Mouse (Mus musculus) myocyte (in vitro differentiated cells): ENCODE results near the gene Lamtor2. TPM values are rescaled to one million over a fixed set of nuclear protein-coding genes. Genes with fewer than 3 reads are reported as not detected.

ENCODE experiments used
- H3K27me3 ChIP-seq: one replicate; pipeline ENCODE4 v1.6.1; 2011; ENCODE audit not compliant: control insufficient read depth, insufficient read depth, insufficient read length
- H3K36me3 ChIP-seq: one replicate; pipeline ENCODE4 v1.6.1; 2011; ENCODE audit not compliant: control insufficient read depth, insufficient read depth
- H3K4me2 ChIP-seq: one replicate; pipeline ENCODE4 v1.6.1; 2011; ENCODE audit warnings: low read depth, control low read depth
- H3K4me3 ChIP-seq: one replicate; pipeline ENCODE4 v1.5.1; 2011; ENCODE audit warnings: mild to moderate bottlenecking, control low read depth, moderate library complexity
- H3K79me2 ChIP-seq: one replicate; pipeline ENCODE4 v1.6.1; 2011; ENCODE audit not compliant: control insufficient read depth, insufficient read depth
- H3ac ChIP-seq: one replicate; pipeline ENCODE4 v1.6.1; 2011; ENCODE audit not compliant: control insufficient read depth, insufficient read length
- CEBPB ChIP-seq: IDR thresholded peaks from 2 replicates; pipeline ENCODE4 v1.6.1; 2011; ENCODE audit warnings: mild to moderate bottlenecking, moderate library complexity; ENCODE audit not compliant: poor library complexity, insufficient read depth, severe bottlenecking
- E2F4 ChIP-seq: IDR thresholded peaks from one replicate; pipeline ENCODE4 v1.6.1; 2011; ENCODE audit warnings: mild to moderate bottlenecking, control low read depth, moderate library complexity; ENCODE audit not compliant: insufficient read depth
- MAX ChIP-seq: IDR thresholded peaks from one replicate; pipeline ENCODE4 v1.6.1; 2011; ENCODE audit warnings: low read depth, mild to moderate bottlenecking, control low read depth
- MYOD1 ChIP-seq, 3 experiments: IDR thresholded peaks; one replicate each; pipeline ENCODE4 v1.6.1; 2011; ENCODE audit warnings: control low read depth in 2 of 3, low read depth in 2 of 3, mild to moderate bottlenecking in 2 of 3, moderate library complexity in 1 of 3; ENCODE audit not compliant: insufficient read length in 2 of 3, control insufficient read depth in 1 of 3
- MYOG ChIP-seq, 3 experiments: IDR thresholded peaks; one replicate each; pipeline ENCODE4 v1.6.1; 2011; ENCODE audit warnings: control low read depth in 2 of 3, low read depth in 2 of 3, mild to moderate bottlenecking in 2 of 3; ENCODE audit not compliant: insufficient read length in 2 of 3, control insufficient read depth in 1 of 3, insufficient read depth in 1 of 3
- POLR2A ChIP-seq: IDR thresholded peaks from one replicate; pipeline ENCODE4 v1.6.1; 2011; ENCODE audit warnings: low read depth, mild to moderate bottlenecking, control low read depth, moderate library complexity; ENCODE audit not compliant: insufficient read length
- POLR2AphosphoS2 ChIP-seq: IDR thresholded peaks from one replicate; pipeline ENCODE4 v1.6.1; 2011; ENCODE audit warnings: low read depth, control low read depth; ENCODE audit not compliant: insufficient read length
- REST ChIP-seq: IDR thresholded peaks from one replicate; pipeline ENCODE4 v1.6.1; 2011; ENCODE audit warnings: mild to moderate bottlenecking, control low read depth, moderate library complexity; ENCODE audit not compliant: insufficient read depth, insufficient read length
- SRF ChIP-seq: IDR thresholded peaks from one replicate; pipeline ENCODE4 v1.6.1; 2011; ENCODE audit warnings: low read depth; ENCODE audit not compliant: control insufficient read depth, insufficient read length
- TCF12 ChIP-seq: IDR thresholded peaks from one replicate; pipeline ENCODE4 v1.6.1; 2011; ENCODE audit warnings: mild to moderate bottlenecking, control low read depth; ENCODE audit not compliant: poor library complexity, insufficient read depth, severe bottlenecking
- TCF3 ChIP-seq: IDR thresholded peaks from one replicate; pipeline ENCODE4 v1.6.1; 2011; ENCODE audit warnings: low read depth, control low read depth; ENCODE audit not compliant: insufficient read length
- USF1 ChIP-seq: IDR thresholded peaks from one replicate; pipeline ENCODE4 v1.6.1; 2011; ENCODE audit warnings: low read depth, mild to moderate bottlenecking, control low read depth, moderate library complexity
- polyA plus RNA-seq: library from polyadenylated mRNA; unstranded; fragments of >200 nt; fragmentation: generic; extraction: Trizol; gene quantifications from one replicate; pipeline ENCODE4 v1.2.1, GENCODE M21; 2012; ENCODE audit warnings: missing spikeins

Lamtor2 gene
- polyA plus RNA-seq, 1 experiment, result 165 TPM

- Histone ChIP-seq H3K27me3 (no peaks in the 10 kb centered on the region), H3K4me3 (no peak overlapping the region), H3ac (no peak overlapping the region), H3K36me3 (peaks cover 10% of the 10 kb centered on the region), H3K79me2 (no peaks in the 10 kb centered on the region), H3K4me2 (peak overlapping the region; percentile 83)
- TF ChIP-seq POLR2A, result peak; percentile 12
- no peak for TF ChIP-seq CEBPB
Measured at GRCm38 (mm10) chr3:88591950-88592731, 39.3 kb upstream of the Lamtor2 start.

DNA sequence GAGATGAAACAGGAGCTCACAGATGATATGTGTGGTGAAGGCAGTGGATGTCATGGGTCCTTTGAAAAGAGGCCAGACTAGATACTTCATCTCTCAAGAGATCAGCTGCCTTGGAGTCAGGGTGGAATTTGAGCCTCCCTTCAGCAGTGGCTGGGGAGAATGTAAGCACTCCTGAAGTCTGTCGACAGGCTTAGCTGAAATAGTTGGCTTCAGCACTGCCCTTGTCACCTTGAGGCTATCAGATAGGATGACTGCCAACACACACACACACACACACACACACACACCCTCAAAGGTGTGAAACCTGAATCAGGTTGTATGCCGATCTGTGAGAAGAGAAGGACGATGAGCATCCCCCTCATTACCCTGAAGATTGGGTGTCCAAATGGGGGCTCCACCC, 38.2 kb upstream of the Lamtor2 start:
- Histone ChIP-seq H3K4me3 (no peak overlapping the region), H3ac (no peak overlapping the region), H3K4me2 (no peak overlapping the region), H3K36me3 (peaks cover 18% of the 10 kb centered on the region), H3K79me2 (no peaks in the 10 kb centered on the region), H3K27me3 (no peaks in the 10 kb centered on the region)
- no peak for TF ChIP-seq POLR2AphosphoS2
- no peak for TF ChIP-seq TCF3
- TF ChIP-seq TCF12, result no peak
- TF ChIP-seq USF1, result no peak
- no peak for TF ChIP-seq CEBPB
- no peak for TF ChIP-seq POLR2A
- TF ChIP-seq MYOD1 (IDR thresholded peaks at IDR 0.05; ENCODE audit: control insufficient read depth in 1 of 3, insufficient read length in 2 of 3, low read depth in 2 of 3), result no peak
- TF ChIP-seq REST, result no peak
- no peak for TF ChIP-seq MYOG (IDR thresholded peaks at IDR 0.05; ENCODE audit: control insufficient read depth in 1 of 3, insufficient read depth in 1 of 3, insufficient read length in 2 of 3, low read depth in 2 of 3)
- TF ChIP-seq MAX, result no peak
- TF ChIP-seq SRF, result no peak
- TF ChIP-seq E2F4, result no peak

- Histone ChIP-seq H3K36me3 (peaks cover 18% of the 10 kb centered on the region), H3K4me2 (no peak overlapping the region), H3K27me3 (no peaks in the 10 kb centered on the region), H3K79me2 (no peaks in the 10 kb centered on the region), H3K4me3 (no peak overlapping the region), H3ac (no peak overlapping the region)
- TF ChIP-seq MAX (no peak), POLR2AphosphoS2 (peak; percentile 24)
Measured at GRCm38 (mm10) chr3:88590246-88590645, 37.4 kb upstream of the Lamtor2 start.

DNA sequence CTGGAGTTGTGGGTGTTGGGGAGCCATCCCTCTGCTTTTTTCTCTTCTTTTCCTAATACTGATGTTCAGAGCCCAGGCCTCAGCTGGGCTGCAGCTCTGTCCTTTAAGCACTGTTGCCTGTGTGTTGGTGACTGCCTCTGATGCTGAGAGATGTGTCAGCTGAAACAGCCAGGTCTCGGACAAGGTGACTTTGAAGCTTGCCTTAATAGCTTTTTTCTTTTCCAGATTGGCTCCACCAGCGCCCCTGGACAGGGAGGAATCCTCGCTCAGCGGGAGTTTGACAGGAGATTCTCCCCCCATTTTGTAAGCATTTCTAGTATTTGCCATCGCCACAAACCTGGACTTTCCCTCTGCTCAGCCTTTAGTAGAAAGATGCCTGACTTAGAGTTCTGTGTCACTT, 33.8 kb upstream of the Lamtor2 start:
- Histone ChIP-seq H3K36me3 (peaks cover 26% of the 10 kb centered on the region), H3ac (no peak overlapping the region), H3K4me3 (no peak overlapping the region), H3K4me2 (no peak overlapping the region), H3K27me3 (no peaks in the 10 kb centered on the region), H3K79me2 (peaks cover 3% of the 10 kb centered on the region)
- TF ChIP-seq USF1 (no peak), TCF3 (no peak), POLR2A (no peak), E2F4 (no peak), MYOD1 (IDR thresholded peaks at IDR 0.05; ENCODE audit: control insufficient read depth in 1 of 3, insufficient read length in 2 of 3, low read depth in 2 of 3) (no peak)

GRCm38 (mm10) chr3:88585769-88586168, 32.9 kb upstream of the Lamtor2 start:
- H3K27me3 ChIP-seq, result no peaks in the 10 kb centered on the region
- no peak overlapping the region for H3ac ChIP-seq
- TF ChIP-seq SRF (no peak), REST (no peak), MYOD1 (IDR thresholded peaks at IDR 0.05; ENCODE audit: control insufficient read depth in 1 of 3, insufficient read length in 2 of 3, low read depth in 2 of 3) (no peak), TCF3 (no peak), MAX (no peak), POLR2AphosphoS2 (no peak), CEBPB (no peak), MYOG (IDR thresholded peaks at IDR 0.05; ENCODE audit: control insufficient read depth in 1 of 3, insufficient read depth in 1 of 3, insufficient read length in 2 of 3, low read depth in 2 of 3) (no peak)
- H3K4me3 ChIP-seq, result no peak overlapping the region
- H3K36me3 ChIP-seq, result peaks cover 26% of the 10 kb centered on the region
- H3K4me2 ChIP-seq, result no peak overlapping the region
- peaks cover 10% of the 10 kb centered on the region for H3K79me2 ChIP-seq
